Mouse (Mus musculus) 3T3-L1 (cell line): ENCODE data around the gene 4933405O20Rik.

Experiments
- DNase-seq: peaks from one replicate; pipeline ENCODE4 v3.0.0-alpha.2; 2015; ENCODE audit warnings: low read depth, low spot score

4933405O20Rik gene

DNA sequence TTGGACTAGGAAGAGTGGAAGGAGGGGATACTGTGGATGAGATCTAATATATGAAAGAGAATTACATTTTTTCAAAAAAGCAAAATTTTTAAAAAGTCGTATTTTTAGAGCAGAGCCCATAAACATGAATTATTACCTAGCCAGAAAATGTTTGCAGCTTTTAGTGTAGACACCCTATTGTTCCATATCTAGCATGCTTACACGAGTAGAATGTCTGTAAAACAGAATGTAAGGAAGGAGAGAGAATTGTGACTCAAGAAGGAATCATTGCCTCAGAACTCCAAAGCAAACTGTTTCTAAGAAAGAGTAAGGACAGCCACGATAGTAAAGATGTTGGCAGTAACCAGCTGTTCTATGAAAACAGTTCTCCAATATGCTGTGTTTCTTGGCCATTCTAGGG, at the start of gene 4933405O20Rik:
Gene 4933405O20Rik (plus strand): TSS at position 301 of the 400 bp plus-strand sequence.
- DNase-seq = no peak

DNA sequence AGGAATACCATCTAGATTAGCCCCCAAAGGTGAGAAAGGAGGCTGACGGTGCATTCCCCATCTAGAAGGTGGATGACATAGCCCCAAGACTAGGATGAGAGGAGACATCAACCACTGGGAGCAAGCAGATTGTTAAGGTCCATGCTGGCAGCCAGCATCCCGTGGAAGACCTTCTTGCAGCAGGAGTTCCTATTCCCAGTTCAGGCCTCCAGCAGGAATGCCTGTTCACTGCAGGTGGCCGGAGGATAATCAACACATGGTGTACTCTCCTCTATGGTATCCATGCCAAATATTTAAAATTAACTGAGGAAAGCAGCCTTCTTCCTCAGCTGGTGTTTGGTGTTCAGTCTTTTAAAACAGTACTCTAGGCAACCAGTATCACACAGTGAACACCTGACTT, 49.4 kb upstream of the 4933405O20Rik start:
- no peak for DNase-seq

DNA sequence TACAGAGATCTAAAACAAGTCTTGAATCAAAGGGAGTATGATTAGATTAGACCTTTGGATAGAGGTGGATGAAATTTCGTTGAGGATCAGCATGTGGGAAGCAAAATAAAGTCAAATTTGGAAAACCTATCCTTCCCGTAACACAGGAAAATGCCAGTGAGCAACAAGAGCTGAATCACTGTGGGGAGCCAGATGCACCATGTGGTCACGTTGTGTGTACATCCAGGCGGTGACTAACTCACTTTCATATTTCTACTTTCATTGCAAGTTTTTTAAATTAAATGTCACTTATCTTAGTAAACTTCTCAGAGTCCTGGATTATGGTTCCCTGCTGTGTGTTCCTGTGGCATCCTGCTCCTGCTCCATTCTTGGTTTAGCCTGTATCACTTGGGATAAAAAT, 47.6 kb upstream of the 4933405O20Rik start:
- no peak for DNase-seq

DNA sequence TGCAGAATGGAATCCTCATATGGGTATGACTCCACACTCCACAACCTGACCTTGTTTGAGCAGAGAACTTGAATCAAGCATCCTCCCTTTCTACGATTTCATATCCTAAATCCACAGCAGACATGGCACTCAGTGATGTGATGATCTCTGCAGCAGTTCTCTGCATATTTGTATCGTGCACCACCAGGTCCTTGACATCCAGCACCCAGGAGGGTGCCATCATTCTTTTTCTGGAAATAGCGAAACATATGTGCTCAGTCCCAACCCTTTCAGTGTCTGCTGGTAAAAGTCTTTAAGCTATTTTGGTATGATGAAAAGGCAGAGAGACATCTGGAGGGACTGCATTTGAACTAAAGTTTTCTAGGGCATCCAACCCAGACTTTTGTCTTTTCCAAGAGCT, 36.3 kb upstream of the 4933405O20Rik start:
- DNase-seq = no peak

DNA sequence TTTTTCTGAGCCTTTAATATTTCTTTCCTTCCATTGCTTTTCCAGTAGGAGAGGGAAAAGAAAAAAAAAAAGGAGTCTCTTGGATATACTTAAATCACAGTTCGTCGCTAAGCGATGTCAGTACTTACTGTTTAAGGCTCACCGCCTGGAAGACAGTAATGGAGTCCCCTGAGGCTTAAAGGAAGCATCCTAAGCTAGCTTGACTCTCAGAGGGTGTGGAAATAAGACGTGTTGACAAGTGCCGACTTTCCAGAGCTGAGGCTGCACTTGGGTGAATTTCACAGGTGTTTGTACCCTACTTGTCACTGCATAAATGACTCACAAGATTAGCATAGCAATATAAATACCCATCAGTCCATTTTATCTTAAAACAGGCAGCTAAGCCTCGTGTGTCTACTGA, 25.1 kb upstream of the 4933405O20Rik start:
- no peak for DNase-seq

DNA sequence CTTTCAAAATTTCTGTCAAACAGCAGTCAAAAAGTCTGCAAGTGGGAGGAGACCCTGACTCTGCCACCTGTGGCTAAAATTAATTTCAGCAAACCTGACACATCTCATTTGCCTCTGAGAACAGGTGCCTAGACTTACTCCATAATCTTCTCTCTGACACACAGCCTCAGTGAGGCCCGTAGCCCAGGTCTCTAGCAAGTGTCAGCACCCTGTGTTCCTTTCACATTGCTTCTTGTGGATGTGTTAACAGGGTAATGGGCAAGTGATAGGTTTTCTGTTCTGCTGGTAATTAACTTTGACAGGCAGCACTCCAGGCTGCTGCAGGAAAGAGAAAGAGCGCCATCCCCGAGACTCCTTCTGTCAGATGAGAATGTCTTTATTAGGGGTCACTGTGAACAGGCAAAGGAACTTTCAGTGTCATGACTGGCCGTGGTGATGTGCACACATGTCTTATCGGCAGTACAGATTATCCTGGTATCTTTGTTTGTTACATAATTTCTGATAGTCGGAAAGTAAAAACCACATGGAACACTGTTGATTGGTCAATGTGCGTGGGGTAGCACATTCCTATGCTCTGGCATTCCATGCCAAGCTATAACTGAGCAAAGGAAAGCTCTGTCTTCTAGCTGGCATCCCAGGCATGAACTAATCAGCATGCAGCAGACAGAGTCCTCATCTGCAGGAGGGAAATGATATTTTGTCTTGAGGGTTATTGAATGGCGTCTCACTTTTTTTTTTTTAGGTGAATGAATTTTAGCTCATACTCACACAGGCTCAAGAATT, 10.2 kb upstream of the 4933405O20Rik start:
- DNase-seq = no peak

DNA sequence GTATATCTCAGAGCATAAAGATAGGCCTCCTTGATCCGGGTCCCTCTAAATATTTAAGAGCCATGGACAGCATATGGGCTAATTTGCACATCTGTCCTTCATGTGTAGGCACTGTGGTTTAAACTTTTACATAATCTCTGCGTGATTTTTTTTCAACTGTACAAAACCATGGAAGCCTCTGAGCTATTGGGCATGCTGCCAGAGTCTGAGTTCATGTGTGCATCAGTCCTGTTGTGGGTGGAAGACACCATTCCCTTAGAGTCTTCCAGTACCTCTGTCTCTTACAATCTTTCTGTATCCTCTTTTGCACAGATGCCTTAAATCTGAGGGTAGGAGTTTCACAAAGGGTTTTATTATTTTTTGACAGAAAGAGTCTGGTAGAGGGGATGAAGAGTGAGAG, 15.1 kb downstream of the 4933405O20Rik start:
- no peak for DNase-seq

DNA sequence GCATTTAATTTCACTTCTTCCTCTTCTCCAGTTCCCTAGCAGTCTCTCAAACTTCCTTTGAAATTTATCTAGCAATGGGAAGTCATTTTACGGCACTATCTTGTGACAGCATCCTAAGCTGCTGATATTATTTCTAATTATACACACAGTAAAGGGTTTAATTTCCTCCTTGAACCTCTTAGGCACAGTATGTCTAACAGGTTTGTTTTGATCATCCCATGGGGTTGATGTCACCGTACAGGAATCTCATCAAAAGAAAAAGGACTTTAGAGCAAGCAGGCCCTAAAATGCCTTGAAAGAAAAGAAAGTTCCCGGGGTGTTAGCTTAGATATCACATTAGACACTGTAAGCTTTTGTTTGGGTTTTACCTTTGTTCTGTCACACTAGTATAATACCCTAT, 30.2 kb downstream of the 4933405O20Rik start:
- no peak for DNase-seq

DNA sequence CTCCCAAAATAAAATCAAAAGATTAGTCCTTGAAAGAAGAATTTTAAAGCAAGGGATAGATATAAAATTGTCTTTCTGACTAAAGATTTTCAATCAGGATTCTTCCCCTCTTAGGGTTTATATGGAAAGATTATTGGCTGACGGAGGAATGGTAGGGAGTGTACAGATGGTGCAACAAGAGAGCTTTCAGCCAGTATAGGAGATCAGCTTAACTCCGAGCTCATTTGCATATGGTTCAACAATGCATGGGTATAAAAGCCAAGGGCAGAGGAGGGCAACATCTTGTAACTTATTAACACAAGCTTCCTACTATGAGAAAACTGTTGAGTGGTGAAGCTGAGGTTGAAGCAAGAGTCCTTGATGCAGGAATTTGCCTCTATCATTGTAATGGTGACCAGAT, 34.2 kb downstream of the 4933405O20Rik start:
- DNase-seq = no peak
